Mouse (Mus musculus): ENCODE measurements around the gene Pdpr. TPM values are rescaled to one million over a fixed set of nuclear protein-coding genes. Genes with fewer than 3 reads are reported as not detected.
A peak's percentile ranks its signal among the peaks of the same experiment; 100 is the strongest.
"Not testable (repeated sequence)": the region's sequence is repeated elsewhere in the genome, so short reads cannot be mapped to it uniquely, and the experiment has no call there.

The Pdpr gene
- 1.5 and 5.0 TPM in 2 replicates for total RNA-seq (2015; ENCODE audit: low replicate concordance)
- total RNA-seq (2017; ENCODE audit: low replicate concordance) = 3.6 and 4.8 TPM in 2 replicates

DNA sequence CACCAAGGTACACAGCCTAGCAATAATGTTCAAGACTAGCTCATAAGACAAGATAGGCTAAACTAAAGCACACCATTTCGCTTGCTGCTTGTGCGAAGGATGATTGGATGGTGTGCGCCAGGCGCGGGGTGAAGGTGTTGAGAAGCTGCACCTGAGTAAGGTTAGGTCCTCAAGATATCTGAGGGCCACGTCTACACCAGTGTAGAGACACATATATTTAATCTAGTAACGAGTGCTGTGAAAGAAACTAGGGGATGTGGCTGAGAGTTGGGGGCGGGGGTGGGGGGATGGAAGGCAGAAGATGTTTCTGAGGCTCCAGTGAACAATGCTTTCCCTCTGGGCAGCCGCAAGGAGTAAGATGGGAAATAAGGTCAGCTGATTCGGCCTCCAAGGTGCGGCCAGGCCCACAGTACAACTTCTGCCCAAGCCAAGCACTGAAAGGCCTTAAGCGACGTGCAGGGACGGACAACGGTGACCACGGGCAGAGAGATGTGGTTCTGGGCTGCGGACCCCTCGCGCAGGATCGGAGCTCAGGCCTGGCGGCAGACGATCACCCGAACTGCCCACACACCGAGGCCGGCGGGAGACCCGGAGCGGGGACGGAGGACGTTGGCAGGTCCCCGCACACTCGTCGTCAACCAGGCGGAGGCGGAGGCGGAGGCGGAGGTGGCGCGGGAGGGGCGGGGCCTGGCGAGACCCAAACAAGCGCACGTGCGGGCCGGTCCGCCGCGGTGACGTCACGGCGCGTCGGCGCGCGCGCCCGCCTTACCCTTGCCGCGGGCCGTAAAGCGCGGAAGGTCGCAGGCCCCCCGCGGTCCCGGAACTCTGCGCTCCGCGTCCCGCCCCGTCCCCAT is at the start of gene Pdpr:
Pdpr (plus strand) TSS at position 766 of the 854 bp plus-strand sequence.
- ATAC-seq (replicated peaks; ENCODE audit: low FRiP score, poor library complexity, severe bottlenecking) = peak; percentile 93

DNA sequence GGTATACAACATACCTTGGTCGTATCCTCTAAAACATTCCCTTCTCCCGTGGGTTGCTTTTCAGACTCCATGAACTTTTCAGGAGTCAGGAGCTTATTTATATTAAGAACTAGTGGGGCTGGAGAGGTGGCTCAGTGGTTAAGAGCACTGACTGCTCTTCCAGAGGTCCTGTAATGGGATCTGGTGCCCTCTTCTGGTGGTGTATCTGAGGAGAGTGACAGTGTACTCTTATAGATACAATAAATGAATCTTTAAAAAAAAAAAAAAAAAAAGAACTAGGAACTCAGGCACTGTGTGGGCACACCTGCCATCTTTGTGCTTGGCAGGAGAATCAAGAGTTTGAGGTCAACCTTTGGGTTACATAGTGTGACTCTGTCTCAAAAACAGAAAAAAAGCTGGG is 45.7 kb upstream of the Pdpr start:
- ATAC-seq (replicated peaks; ENCODE audit: low FRiP score, poor library complexity, severe bottlenecking) = no peak

DNA sequence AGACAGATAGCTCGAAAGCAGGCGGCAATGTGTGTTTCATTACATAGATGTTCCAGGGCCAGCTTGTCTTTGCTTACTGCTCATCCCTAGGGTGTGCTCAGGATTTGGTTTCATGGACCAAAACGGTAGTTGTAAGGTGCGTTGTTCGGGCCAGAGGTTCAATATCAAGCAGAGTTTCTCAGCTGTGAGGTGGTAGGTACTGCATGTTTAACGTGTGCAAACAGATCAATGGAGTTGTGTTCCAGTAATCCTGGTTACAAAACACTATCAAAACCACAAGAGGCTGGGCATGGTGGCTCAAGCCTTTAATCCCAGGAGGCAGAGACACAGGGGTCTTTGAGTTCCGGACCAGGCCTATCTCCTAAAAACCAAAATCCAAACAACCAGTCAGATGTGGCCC is 45.3 kb upstream of the Pdpr start:
- no peak for ATAC-seq (replicated peaks; ENCODE audit: low FRiP score, poor library complexity, severe bottlenecking)

DNA sequence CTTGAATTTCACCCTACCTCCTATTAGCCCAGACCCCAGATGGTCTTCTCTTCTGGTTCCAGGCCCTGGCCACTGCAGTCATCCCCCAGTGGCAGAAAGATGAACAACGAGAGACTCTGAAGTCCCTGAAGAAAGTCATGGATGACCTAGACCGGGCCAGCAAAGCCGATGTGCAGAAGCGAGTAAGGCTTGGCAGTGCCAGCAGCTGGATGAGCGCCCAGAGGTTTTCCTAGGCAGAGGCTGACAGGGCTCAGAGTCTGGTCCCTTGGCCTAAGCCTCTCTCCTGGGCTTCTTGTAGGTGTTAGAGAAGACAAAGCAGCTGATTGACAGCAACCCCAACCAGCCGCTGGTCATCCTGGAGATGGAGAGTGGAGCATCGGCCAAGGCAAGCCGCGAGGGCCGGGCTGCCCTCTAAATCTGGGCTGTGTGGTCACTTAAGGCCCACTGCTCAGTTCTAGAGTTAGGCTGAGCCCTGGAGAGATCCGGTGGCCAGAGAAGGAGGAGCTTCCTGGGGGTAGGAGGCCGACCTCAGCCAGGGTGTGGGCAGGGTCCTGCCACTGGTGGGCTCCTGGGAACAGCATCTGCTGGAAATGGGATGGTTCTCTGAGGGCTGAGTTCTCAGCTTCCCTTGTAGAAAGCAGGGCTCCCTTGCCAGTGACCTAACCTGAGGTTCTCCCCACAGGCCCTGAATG is 40.5 kb upstream of the Pdpr start:
- no peak for ATAC-seq (replicated peaks; ENCODE audit: low FRiP score, poor library complexity, severe bottlenecking)

DNA sequence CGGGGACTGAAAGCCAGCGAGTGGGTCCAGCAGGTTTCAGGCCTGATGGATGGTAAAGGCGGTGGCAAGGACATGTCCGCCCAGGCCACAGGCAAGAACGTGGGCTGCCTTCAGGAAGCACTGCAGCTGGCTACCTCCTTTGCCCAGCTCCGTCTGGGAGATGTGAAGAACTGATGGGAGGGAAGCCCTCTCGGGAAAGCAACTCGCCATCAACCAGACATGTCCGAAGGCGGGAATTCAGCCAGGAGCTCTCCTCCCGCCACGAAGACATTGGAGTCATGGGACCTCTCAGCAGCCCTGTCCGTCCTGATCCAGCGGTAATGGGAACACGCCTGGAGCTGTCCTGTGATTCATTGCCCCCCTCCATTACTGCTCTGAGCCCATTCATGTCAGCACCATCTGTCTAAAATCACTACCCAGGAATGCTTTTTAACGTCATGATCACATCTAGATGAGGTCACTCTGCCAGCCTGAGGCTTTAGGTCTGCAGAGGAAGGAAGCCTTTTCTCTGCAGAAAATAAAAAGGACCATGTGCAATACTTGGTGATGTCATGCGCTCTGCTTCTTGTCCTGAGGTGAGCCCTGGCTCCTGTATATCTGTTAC is 39.3 kb upstream of the Pdpr start:
- ATAC-seq (replicated peaks; ENCODE audit: low FRiP score, poor library complexity, severe bottlenecking) = no peak

DNA sequence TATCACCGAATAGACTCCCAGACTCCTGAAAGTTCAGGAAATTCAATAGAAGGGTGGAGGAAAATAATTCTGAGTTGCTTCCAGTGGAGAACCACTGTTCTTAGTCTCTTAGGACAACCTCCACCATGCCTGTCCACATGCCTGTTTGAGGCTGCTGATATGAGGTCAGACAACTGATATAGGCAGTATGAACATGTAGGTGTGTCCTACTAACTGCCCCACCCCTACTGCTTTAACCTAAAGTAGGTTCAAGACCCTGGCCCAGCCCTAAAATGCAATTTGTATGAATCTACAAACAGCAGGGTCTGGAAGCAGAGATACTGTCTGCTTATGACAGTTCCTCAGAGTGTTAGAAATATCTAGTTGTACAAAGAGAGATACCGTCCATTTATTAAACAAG is 38.8 kb upstream of the Pdpr start:
- 0 out of 2 replicates have a peak, but pooled peaks have one; percentile 13 for ATAC-seq (replicated peaks; ENCODE audit: low FRiP score, poor library complexity, severe bottlenecking)

DNA sequence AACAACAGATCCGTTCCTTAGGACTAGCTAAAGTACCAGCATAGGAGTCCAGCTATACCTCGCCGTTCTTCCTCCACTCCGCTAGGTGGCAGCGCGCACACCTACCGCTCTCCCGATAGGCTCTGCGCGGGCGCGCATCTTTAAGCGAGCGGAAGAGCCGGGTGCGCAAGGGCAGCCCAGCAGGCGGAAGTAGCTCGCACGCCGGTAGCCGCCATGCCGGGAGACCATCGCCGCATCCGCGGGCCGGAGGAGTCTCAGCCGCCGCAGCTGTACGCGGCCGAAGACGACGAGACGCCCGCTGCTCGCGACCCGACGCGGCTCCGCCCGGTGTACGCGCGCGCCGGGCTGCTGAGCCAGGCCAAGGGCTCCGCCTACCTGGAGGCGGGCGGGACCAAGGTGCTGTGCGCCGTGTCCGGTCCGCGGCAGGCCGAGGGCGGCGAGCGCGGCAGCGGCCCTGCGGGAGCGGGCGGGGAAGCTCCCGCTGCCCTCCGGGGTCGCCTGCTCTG is 38.2 kb upstream of the Pdpr start, which contains the start of gene Exosc6:
Exosc6 (plus strand) TSS at position 182 of the 506 bp plus-strand sequence.
- peak; percentile 93 for ATAC-seq (replicated peaks; ENCODE audit: low FRiP score, poor library complexity, severe bottlenecking)

DNA sequence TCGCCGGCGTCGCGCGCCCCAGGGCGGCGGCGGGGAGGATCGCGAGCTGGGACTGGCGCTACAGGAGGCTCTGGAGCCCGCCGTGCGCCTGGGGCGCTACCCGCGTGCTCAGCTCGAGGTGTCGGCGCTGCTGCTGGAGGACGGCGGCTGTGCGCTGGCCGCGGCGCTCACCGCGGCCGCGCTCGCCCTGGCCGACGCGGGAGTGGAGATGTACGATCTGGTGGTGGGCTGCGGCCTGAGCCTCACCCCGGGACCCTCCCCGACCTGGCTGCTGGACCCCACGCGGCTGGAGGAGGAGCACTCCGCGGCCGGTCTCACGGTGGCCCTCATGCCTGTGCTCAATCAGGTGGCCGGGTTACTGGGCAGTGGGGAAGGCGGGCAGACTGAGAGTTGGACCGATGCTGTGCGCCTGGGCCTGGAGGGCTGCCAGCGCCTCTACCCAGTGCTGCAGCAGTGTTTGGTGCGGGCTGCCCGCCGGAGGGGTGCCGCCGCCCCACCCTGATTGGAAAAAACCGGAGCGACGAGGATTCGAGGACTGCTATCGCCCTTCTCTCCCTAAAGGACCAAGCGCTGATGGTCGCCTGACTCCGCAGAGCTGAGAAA is 37.6 kb upstream of the Pdpr start:
- 0 out of 2 replicates have a peak, but pooled peaks have one; percentile 19 for ATAC-seq (replicated peaks; ENCODE audit: low FRiP score, poor library complexity, severe bottlenecking)

DNA sequence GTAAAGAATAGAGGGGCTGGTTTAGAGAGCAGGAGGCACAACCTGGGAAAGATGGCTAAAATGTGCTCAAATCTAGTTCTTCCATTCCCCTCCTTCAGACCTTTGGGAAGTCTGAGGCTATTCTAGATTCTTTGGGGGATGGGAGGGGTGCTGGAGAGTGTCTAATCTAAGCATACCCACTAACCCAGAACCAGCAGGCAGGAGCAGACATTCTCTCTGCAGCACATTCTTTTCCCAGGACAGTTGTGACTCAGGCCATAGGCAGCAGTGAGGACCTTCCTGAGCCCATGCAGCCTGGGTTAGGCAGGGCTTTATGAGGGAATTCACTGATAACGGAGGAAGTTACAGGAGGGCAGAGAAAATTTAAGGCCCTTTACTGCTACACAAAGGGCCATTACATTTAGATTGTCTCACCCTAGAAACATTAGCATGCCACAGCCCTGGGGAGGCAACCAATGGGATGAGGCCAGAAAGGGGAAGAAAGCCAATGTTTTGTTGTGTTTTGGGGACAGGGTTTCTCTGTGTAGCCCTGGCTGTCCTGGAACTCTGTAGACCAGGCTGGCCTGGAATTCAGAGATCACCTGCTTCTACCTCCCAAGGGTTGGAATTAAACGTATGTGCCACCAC is 35.4 kb upstream of the Pdpr start:
- ATAC-seq (replicated peaks; ENCODE audit: low FRiP score, poor library complexity, severe bottlenecking) = no peak

DNA sequence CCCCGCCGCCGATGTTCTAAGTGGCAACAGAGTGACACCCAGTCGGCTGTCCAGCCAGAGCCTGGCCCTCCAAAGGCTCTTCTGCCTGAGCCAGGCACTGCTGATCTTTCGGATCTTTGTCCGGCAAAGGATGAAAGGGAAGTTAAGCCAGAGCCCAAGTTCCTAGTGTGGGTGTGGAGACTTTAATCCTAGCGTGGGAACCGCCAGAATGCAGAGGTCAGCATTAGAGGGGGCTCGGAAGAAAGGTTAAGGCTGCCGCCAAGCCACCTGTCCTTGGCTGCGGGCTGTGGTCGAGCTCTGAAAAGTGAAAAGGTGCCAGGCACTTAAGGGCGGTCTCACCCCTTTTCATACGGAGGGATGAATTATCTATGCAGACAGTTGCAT is 32.8 kb upstream of the Pdpr start:
- 0 out of 2 replicates have a peak, but pooled peaks have one; percentile 21 for ATAC-seq (replicated peaks; ENCODE audit: low FRiP score, poor library complexity, severe bottlenecking)

DNA sequence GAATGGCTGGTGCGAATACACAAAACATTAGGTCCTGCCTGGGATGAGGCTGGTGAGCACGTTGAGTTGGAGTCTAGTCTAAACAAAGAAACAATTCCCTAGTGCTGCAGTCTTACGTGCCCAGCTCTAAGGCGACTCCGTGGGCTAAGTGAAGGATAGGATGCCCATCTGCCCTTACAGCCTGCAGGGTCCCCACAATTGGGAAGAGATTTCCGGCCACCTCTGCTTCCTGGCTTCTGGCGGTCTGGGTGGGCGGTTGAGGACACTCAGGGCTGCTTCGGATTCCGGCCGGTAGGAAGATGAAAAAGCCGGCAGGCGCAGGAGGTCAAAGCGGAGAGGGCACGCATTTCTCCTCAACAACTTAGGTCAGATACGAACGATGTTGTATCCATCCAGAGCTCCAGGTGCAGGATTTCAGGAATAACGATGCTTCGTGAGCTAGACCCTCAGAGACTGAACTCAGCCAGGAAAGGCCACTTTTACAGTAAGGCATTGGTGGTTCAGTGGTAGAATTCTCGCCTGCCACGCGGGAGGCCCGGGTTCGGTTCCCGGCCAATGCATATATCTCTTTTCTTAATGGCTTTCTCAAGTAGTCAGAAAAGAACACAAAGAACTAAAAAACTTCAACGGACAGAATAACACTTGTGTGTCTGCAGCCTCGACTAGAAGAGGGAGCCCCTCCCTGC is 32.2 kb upstream of the Pdpr start:
- peak; percentile 28; the same call in 1 of the 2 replicates for ATAC-seq (replicated peaks; ENCODE audit: low FRiP score, poor library complexity, severe bottlenecking)

DNA sequence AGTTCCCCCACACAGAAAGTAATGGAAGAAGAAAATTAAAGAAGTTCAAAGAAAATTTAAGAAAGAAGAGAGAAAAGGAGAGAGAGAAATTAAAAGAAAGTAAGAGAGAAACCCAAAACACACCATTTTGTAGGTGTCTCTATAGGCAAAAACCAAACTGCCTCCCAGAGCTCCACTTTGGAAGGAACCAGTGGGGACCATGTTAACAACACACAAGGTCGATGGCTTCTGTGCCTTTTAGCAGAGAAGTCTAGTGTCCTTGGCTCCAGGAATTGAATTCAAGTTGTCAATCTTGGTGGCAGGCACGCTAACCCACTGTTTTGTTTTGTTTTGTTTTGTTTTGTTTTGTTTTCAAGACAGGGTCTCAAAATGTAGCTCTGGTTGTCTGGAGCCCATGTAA is 31.5 kb upstream of the Pdpr start:
- no peak for ATAC-seq (replicated peaks; ENCODE audit: low FRiP score, poor library complexity, severe bottlenecking)

DNA sequence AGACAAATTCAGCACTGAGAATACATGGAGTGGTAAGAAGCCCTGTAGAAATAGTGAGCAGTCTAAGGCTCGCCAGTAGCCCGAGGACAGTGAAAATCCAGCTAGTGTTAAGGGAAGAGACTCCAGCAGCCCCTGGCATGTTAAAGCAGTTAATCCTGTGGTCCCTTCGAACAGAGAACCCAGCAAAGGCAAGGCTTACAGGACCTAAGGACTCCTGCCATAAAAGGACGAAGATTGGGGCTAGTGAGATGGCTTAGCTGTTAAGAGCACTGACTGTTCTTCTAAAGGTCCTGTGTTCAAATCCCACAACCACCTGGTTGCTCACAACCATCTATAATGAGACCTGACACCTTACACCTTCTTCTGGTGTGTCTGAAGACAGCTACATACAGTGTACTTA is 28.1 kb upstream of the Pdpr start:
- ATAC-seq (replicated peaks; ENCODE audit: low FRiP score, poor library complexity, severe bottlenecking) = no peak

DNA sequence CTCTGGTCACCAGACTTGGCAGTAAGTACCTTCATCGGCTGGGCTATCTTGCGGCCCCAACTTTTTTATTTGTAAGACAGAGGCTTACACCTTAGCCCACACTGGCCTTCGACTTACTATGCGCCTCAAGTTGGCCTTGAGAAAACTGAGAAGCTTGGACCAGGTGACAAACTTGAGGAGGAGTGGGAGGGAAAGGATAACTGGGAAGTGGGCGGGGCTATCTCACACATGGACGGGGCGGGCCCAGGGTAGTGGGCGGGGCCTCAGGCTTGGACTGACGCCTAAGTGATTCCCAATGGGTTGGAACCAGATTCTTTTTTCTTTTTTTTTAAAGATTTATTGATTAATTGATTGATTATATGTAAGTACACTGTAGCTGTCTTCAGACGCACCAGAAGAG is 27.0 kb upstream of the Pdpr start:
- 0 out of 2 replicates have a peak, but pooled peaks have one; percentile 64 for ATAC-seq (replicated peaks; ENCODE audit: low FRiP score, poor library complexity, severe bottlenecking)

DNA sequence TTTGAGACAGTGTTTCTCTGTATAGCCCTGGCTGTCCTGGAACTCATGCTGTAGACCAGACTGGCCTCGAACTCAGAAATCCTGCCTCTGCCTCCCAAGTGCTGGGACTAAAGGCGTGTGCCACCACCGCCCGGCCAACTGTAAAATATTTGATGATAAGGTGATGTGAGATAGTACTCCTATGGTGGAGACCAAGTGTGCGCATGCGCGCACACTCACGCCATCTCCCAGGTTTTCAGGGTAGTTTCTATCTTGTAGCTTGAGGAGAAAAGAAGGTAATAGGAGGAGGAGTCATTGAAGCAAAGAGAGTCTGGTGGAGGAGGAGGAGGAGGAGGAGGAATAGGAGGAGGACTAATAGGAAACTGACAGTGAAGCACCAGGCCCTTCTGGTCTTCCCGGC is 25.8 kb upstream of the Pdpr start:
- ATAC-seq (replicated peaks; ENCODE audit: low FRiP score, poor library complexity, severe bottlenecking) = not testable (repeated sequence)

DNA sequence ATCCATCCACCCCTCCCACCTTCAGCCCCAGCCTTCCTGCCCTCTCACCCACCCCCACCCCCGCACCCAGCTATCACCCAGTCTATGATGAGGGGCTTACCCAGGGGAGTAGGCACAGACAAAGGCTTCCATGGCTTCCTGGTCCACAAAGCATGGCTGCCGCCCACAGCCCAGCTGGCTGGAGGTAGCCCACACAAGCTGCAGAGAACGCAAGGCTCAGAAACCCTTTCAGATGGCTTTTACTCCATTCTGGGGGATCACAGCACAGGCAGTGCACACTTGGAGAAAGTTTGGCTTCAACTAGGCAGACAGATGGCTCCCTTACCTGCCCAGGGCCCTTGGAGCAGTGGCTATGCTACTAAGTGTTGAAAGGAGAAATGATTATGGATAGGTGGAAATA is 18.5 kb upstream of the Pdpr start:
- no peak for ATAC-seq (replicated peaks; ENCODE audit: low FRiP score, poor library complexity, severe bottlenecking)

DNA sequence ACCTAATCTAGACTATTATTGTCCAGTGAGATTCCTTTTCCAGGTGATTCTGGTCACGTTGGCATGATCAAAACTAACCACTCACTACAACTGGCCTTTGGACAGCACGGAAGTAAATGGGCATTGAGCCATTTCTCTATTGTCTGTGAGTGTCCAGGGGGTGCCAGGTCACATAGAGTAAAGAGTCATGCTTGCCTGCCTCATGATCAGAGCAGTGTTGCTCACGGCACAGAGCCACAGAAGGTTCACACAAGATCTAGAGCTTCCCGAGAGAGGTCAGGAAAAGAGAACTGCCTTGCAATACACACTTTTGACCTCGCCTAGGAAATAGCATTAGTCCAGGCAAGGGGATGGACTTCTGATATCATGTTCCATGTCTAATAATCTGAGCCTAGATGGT is 15.0 kb upstream of the Pdpr start:
- ATAC-seq (replicated peaks; ENCODE audit: low FRiP score, poor library complexity, severe bottlenecking) = no peak

DNA sequence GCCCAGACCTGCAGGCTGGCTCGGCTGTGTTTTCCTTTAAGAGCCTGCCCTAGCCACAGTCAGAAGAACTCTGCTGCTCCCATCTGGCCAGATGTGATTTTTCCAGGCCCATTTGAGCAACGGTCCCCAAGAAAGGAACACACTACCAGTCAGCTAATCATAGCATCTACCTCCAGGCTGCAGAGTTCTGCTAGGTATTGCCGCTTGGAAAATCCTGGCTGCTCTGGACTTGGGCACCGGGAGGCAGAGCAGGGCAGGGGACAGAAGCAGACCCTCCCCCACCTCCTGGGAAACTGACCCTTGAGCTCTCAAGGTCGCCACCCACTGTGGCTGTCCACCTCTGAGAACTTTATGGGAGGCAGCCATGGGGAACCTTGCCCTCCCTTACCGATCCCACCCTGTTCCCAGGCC is 14.6 kb upstream of the Pdpr start:
- no peak for ATAC-seq (replicated peaks; ENCODE audit: low FRiP score, poor library complexity, severe bottlenecking)

Measured in erythroblast, adult 5-6 weeks (primary cell).